Mouse (Mus musculus): Measurements from ENCODE around the gene Zdhhc5. TPM values are rescaled to one million over a fixed set of nuclear protein-coding genes. Genes with fewer than 3 reads are reported as not detected.

Zdhhc5 gene
- 32.0 and 38.3 TPM in 2 replicates for polyA plus RNA-seq (2016; fragmentation: Nextera tagmentation; extraction: Ambion mirVana)

GRCm38 (mm10) chr2:84714811-84715561 is at the start of gene Zdhhc5:
Zdhhc5 (minus strand) TSS chr2:84715180.
- H3K27ac ChIP-seq = peak within 1 kb of the TSS; percentile 95
- peaks cover 11% of the 10 kb centered on the region for H3K36me3 ChIP-seq
- H3K9me3 ChIP-seq = no peaks in the 10 kb centered on the region
- H3K9ac ChIP-seq (replicated peaks) = peak within 1 kb of the TSS; percentile 93
- peaks cover 13% of the 10 kb centered on the region for H3K4me1 ChIP-seq (replicated peaks)
- H3K27me3 ChIP-seq = no peaks in the 10 kb centered on the region
- peak within 1 kb of the TSS; percentile 92 for H3K4me3 ChIP-seq (replicated peaks)
- peak; percentile 94 for ATAC-seq (ENCODE audit: insufficient number of reproducible peaks, insufficient read depth, low FRiP score, low TSS enrichment, low read depth)
- WGBS = under 1% methylated on average over 102 of the region's 107 CpGs
- H3K4me2 ChIP-seq = peak within 1 kb of the TSS; percentile 74

GRCm38 (mm10) chr2:84762818-84763217 is 47.8 kb upstream of the Zdhhc5 start:
- Histone ChIP-seq H3K27ac (no peak overlapping the region), H3K9me3 (no peaks in the 10 kb centered on the region), H3K9ac (replicated peaks) (no peak overlapping the region), H3K4me3 (replicated peaks) (no peak overlapping the region), H3K27me3 (no peaks in the 10 kb centered on the region), H3K4me2 (no peak overlapping the region), H3K36me3 (no peaks in the 10 kb centered on the region), H3K4me1 (replicated peaks) (no peaks in the 10 kb centered on the region)
- no peak for ATAC-seq (ENCODE audit: insufficient number of reproducible peaks, insufficient read depth, low FRiP score, low TSS enrichment, low read depth)
- 48% methylated on average over 1 of the region's 1 CpGs for WGBS

- 69% methylated on average over 4 of the region's 4 CpGs for WGBS
- H3K36me3 ChIP-seq = no peaks in the 10 kb centered on the region
- H3K27me3 ChIP-seq = no peaks in the 10 kb centered on the region
- H3K4me2 ChIP-seq = no peak overlapping the region
- H3K4me1 ChIP-seq (replicated peaks) = no peaks in the 10 kb centered on the region
- H3K27ac ChIP-seq = no peak overlapping the region
- H3K9me3 ChIP-seq = no peaks in the 10 kb centered on the region
- no peak overlapping the region for H3K9ac ChIP-seq (replicated peaks)
- ATAC-seq (ENCODE audit: insufficient number of reproducible peaks, insufficient read depth, low FRiP score, low TSS enrichment, low read depth) = no peak
- no peak overlapping the region for H3K4me3 ChIP-seq (replicated peaks)
Measured at GRCm38 (mm10) chr2:84762295-84762694, 47.3 kb upstream of the Zdhhc5 start.

GRCm38 (mm10) chr2:84761840-84762239 is 46.9 kb upstream of the Zdhhc5 start:
- H3K27ac ChIP-seq = no peak overlapping the region
- H3K4me1 ChIP-seq (replicated peaks) = no peaks in the 10 kb centered on the region
- no peak overlapping the region for H3K4me2 ChIP-seq
- H3K27me3 ChIP-seq = no peaks in the 10 kb centered on the region
- H3K36me3 ChIP-seq = no peaks in the 10 kb centered on the region
- 92% methylated on average over 1 of the region's 1 CpGs for WGBS
- no peaks in the 10 kb centered on the region for H3K9me3 ChIP-seq
- H3K9ac ChIP-seq (replicated peaks) = no peak overlapping the region
- no peak for ATAC-seq (ENCODE audit: insufficient number of reproducible peaks, insufficient read depth, low FRiP score, low TSS enrichment, low read depth)
- no peak overlapping the region for H3K4me3 ChIP-seq (replicated peaks)

- Histone ChIP-seq H3K9ac (replicated peaks) (no peak overlapping the region), H3K4me1 (replicated peaks) (no peaks in the 10 kb centered on the region), H3K4me3 (replicated peaks) (no peak overlapping the region), H3K27me3 (no peaks in the 10 kb centered on the region), H3K9me3 (no peaks in the 10 kb centered on the region), H3K4me2 (no peak overlapping the region), H3K36me3 (no peaks in the 10 kb centered on the region), H3K27ac (no peak overlapping the region)
- WGBS = 85% methylated on average over 3 of the region's 3 CpGs
- ATAC-seq (ENCODE audit: insufficient number of reproducible peaks, insufficient read depth, low FRiP score, low TSS enrichment, low read depth) = no peak
Measured at GRCm38 (mm10) chr2:84761309-84761708, 46.3 kb upstream of the Zdhhc5 start.

GRCm38 (mm10) chr2:84760777-84761176 is 45.8 kb upstream of the Zdhhc5 start:
- Histone ChIP-seq H3K9ac (replicated peaks) (no peak overlapping the region), H3K9me3 (no peaks in the 10 kb centered on the region), H3K4me2 (no peak overlapping the region), H3K27me3 (no peaks in the 10 kb centered on the region), H3K27ac (no peak overlapping the region), H3K4me3 (replicated peaks) (no peak overlapping the region), H3K4me1 (replicated peaks) (no peaks in the 10 kb centered on the region), H3K36me3 (no peaks in the 10 kb centered on the region)
- no peak for ATAC-seq (ENCODE audit: insufficient number of reproducible peaks, insufficient read depth, low FRiP score, low TSS enrichment, low read depth)
- WGBS = 68% methylated on average over 8 of the region's 8 CpGs

- Histone ChIP-seq H3K27ac (no peak overlapping the region), H3K27me3 (no peaks in the 10 kb centered on the region), H3K36me3 (no peaks in the 10 kb centered on the region), H3K4me3 (replicated peaks) (no peak overlapping the region), H3K9me3 (no peaks in the 10 kb centered on the region), H3K4me1 (replicated peaks) (no peaks in the 10 kb centered on the region), H3K9ac (replicated peaks) (no peak overlapping the region), H3K4me2 (no peak overlapping the region)
- 3% methylated on average over 2 of the region's 2 CpGs for WGBS
- peak; percentile 28; the same call in 1 of the 2 replicates for ATAC-seq (ENCODE audit: insufficient number of reproducible peaks, insufficient read depth, low FRiP score, low TSS enrichment, low read depth)
Measured at GRCm38 (mm10) chr2:84758542-84759127, 43.7 kb upstream of the Zdhhc5 start.

GRCm38 (mm10) chr2:84757026-84757682 is 42.2 kb upstream of the Zdhhc5 start:
- 58% methylated on average over 7 of the region's 7 CpGs for WGBS
- no peak overlapping the region for H3K9ac ChIP-seq (replicated peaks)

GRCm38 (mm10) chr2:84756245-84756644 is 41.3 kb upstream of the Zdhhc5 start:
- Histone ChIP-seq H3K4me3 (replicated peaks) (no peak overlapping the region), H3K27me3 (no peaks in the 10 kb centered on the region), H3K9ac (replicated peaks) (no peak overlapping the region), H3K4me1 (replicated peaks) (no peaks in the 10 kb centered on the region), H3K9me3 (no peaks in the 10 kb centered on the region), H3K27ac (no peak overlapping the region), H3K36me3 (no peaks in the 10 kb centered on the region), H3K4me2 (no peak overlapping the region)
- WGBS = 64% methylated on average over 5 of the region's 5 CpGs
- ATAC-seq (ENCODE audit: insufficient number of reproducible peaks, insufficient read depth, low FRiP score, low TSS enrichment, low read depth) = no peak

More at GRCm38 (mm10) chr2:84757026-84757682, 42.2 kb upstream of the Zdhhc5 start:
- Histone ChIP-seq H3K27ac (no peak overlapping the region), H3K9me3 (no peaks in the 10 kb centered on the region), H3K27me3 (no peaks in the 10 kb centered on the region), H3K4me1 (replicated peaks) (no peaks in the 10 kb centered on the region), H3K36me3 (no peaks in the 10 kb centered on the region), H3K4me3 (replicated peaks) (no peak overlapping the region), H3K4me2 (no peak overlapping the region)
- ATAC-seq (ENCODE audit: insufficient number of reproducible peaks, insufficient read depth, low FRiP score, low TSS enrichment, low read depth) = no peak

- ATAC-seq (ENCODE audit: insufficient number of reproducible peaks, insufficient read depth, low FRiP score, low TSS enrichment, low read depth) = no peak
- Histone ChIP-seq H3K9me3 (no peaks in the 10 kb centered on the region), H3K27ac (no peak overlapping the region), H3K9ac (replicated peaks) (no peak overlapping the region), H3K4me1 (replicated peaks) (no peaks in the 10 kb centered on the region), H3K27me3 (no peaks in the 10 kb centered on the region), H3K36me3 (no peaks in the 10 kb centered on the region), H3K4me3 (replicated peaks) (no peak overlapping the region), H3K4me2 (no peak overlapping the region)
- 81% methylated on average over 6 of the region's 6 CpGs for WGBS
Measured at GRCm38 (mm10) chr2:84750115-84750514, 35.1 kb upstream of the Zdhhc5 start.

GRCm38 (mm10) chr2:84744126-84744525 is 29.1 kb upstream of the Zdhhc5 start:
- Histone ChIP-seq H3K9me3 (no peaks in the 10 kb centered on the region), H3K4me1 (replicated peaks) (peaks cover 39% of the 10 kb centered on the region), H3K4me2 (peak overlapping the region; percentile 98), H3K9ac (replicated peaks) (peak overlapping the region; percentile 99), H3K36me3 (peaks cover 23% of the 10 kb centered on the region), H3K27me3 (no peaks in the 10 kb centered on the region), H3K4me3 (replicated peaks) (peak overlapping the region; percentile 91), H3K27ac (peak overlapping the region; percentile 100)
- ATAC-seq (ENCODE audit: insufficient number of reproducible peaks, insufficient read depth, low FRiP score, low TSS enrichment, low read depth) = peak; percentile 13; the same call in 1 of the 2 replicates
- WGBS = 0% methylated on average over 10 of the region's 10 CpGs
